Mouse (Mus musculus) thymus, adult 2 months (tissue): ENCODE data around the gene D130052B06Rik. TPM values are rescaled to one million over a fixed set of nuclear protein-coding genes. Genes with fewer than 3 reads are reported as not detected.

Source experiments
- DNase-seq: peaks from one replicate; pipeline ENCODE4 v3.0.0; 2021
- H3K27ac ChIP-seq: fragments of 200-500 bp; 2 replicates; pipeline ENCODE4 v1.5.1; 2012; ENCODE audit warnings: low read length, control low read depth; ENCODE audit not compliant: control insufficient read depth, insufficient read depth
- H3K27me3 ChIP-seq: fragments of 200-500 bp; 2 replicates; pipeline ENCODE4 v1.6.1; 2012; ENCODE audit warnings: mild to moderate bottlenecking, low read length, moderate library complexity, mixed read lengths; ENCODE audit not compliant: control insufficient read depth, insufficient read depth
- H3K36me3 ChIP-seq: fragments of 200-500 bp; 2 replicates; pipeline ENCODE4 v1.6.1; 2012; ENCODE audit warnings: mild to moderate bottlenecking, low read length, moderate library complexity; ENCODE audit not compliant: control insufficient read depth, insufficient read depth
- H3K4me1 ChIP-seq: fragments of 200-500 bp; replicated peaks from 2 replicates; pipeline ENCODE4 v1.6.1; 2012; ENCODE audit warnings: low read length; ENCODE audit not compliant: control insufficient read depth, insufficient read depth
- H3K4me3 ChIP-seq: fragments of 200-500 bp; 2 replicates; pipeline ENCODE4 v1.5.1; 2012; ENCODE audit warnings: mild to moderate bottlenecking, low read length, control low read depth, moderate library complexity; ENCODE audit not compliant: control insufficient read depth, insufficient read depth
- CTCF ChIP-seq: fragments of 200-500 bp; IDR thresholded peaks from 2 replicates; pipeline ENCODE4 v1.5.1; 2012; ENCODE audit warnings: mild to moderate bottlenecking, control low read depth, low read length, moderate library complexity, borderline replicate concordance; ENCODE audit not compliant: control insufficient read depth, poor library complexity, insufficient read depth; ENCODE audit errors: extremely low read depth
- POLR2A ChIP-seq: fragments of 200-500 bp; IDR thresholded peaks from 2 replicates; pipeline ENCODE4 v1.6.1; 2012; ENCODE audit warnings: mild to moderate bottlenecking, low read length, control low read depth, moderate library complexity; ENCODE audit not compliant: control insufficient read depth, poor library complexity, insufficient read depth; ENCODE audit errors: extremely low read depth
- WGBS: fragments of 180-500 bp; shearing (Covaris S2); methylation state at CpG from one replicate; pipeline ENCODE4 v1.1.7; 2018; 5-methylcytosine and 5-hydroxymethylcytosine counted together
- polyA plus RNA-seq: library from polyadenylated mRNA; depleted of rRNA; stranded (reverse); fragments of >200 nt; gene quantifications from 2 replicates; pipeline ENCODE4 v1.2.3, GENCODE M21; 2012

The D130052B06Rik gene
- polyA plus RNA-seq, 1 experiment, result 0.09 TPM

GRCm38 (mm10) chr11:33579621-33580020 lies 19.5 kb upstream of the D130052B06Rik start:
- H3K27ac ChIP-seq, result no peak overlapping the region
- no peak for DNase-seq
- H3K4me1 ChIP-seq, result no peaks in the 10 kb centered on the region
- no peaks in the 10 kb centered on the region for H3K27me3 ChIP-seq
- no peaks in the 10 kb centered on the region for H3K36me3 ChIP-seq
- H3K4me3 ChIP-seq, result no peak overlapping the region
- WGBS, result 19% methylated on average over 3 of the region's 3 CpGs
- TF ChIP-seq CTCF (no peak), POLR2A (no peak)

- Histone ChIP-seq H3K4me1 (no peaks in the 10 kb centered on the region), H3K4me3 (no peak overlapping the region), H3K27me3 (no peaks in the 10 kb centered on the region), H3K36me3 (no peaks in the 10 kb centered on the region), H3K27ac (no peak overlapping the region)
- TF ChIP-seq POLR2A, result no peak
- TF ChIP-seq CTCF, result no peak
- DNase-seq, result no peak
- WGBS, result 84% methylated on average over 6 of the region's 6 CpGs
Measured at GRCm38 (mm10) chr11:33586614-33587013, 12.5 kb upstream of the D130052B06Rik start.

GRCm38 (mm10) chr11:33590771-33591170 lies 8.3 kb upstream of the D130052B06Rik start:
- no peak for TF ChIP-seq POLR2A
- no peak for TF ChIP-seq CTCF
- Histone ChIP-seq H3K36me3 (no peaks in the 10 kb centered on the region), H3K4me3 (no peak overlapping the region), H3K27ac (no peak overlapping the region), H3K27me3 (no peaks in the 10 kb centered on the region), H3K4me1 (no peaks in the 10 kb centered on the region)
- whole genome bisulfite sequencing, result 89% methylated on average over 3 of the region's 3 CpGs
- DNase-seq, result no peak

DNA sequence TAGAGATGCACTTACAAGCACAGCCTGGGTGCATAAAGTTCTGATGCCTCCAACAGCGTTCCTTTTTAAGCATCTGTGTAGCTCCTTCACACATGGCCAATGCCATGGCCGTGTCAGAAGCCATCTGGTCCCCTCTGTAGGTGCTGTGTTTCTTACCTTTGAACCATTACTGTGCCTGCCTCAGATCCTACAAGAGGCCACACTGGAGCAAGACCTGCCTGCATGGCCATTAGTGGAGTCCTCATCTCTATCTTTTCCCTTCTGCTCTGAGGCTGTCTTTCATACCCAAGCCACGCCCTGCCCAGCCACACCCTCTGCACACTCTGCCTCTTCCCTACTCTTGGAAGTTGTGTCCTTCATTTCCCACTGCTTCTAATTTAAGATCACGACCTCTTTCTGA lies 6.3 kb upstream of the D130052B06Rik start:
- WGBS, result 81% methylated on average over 4 of the region's 4 CpGs
- no peak for TF ChIP-seq POLR2A
- TF ChIP-seq CTCF, result no peak
- H3K4me3 ChIP-seq, result no peak overlapping the region
- no peak overlapping the region for H3K27ac ChIP-seq
- no peaks in the 10 kb centered on the region for H3K36me3 ChIP-seq
- no peak for DNase-seq
- no peaks in the 10 kb centered on the region for H3K27me3 ChIP-seq
- no peaks in the 10 kb centered on the region for H3K4me1 ChIP-seq

DNA sequence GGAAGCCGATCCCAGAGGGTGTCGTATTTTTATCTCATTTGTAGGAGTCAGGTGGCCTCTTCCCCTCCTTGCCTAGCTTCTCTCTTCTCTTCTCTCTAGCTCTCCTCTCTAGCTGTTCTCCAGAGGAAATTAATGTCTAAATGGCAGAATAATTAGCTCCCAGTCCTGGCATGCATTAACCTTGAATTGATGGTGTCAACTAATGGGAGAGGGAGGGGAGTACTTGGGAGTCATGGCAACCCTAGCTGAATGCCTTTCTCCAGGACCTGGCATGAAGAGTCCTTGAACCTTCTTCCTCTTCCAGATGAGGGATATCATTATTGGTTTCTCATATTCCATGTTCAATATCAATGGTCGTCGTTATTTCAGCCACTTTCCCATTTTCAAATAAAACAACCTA lies 2.4 kb upstream of the D130052B06Rik start:
- H3K36me3 ChIP-seq, result no peaks in the 10 kb centered on the region
- H3K27me3 ChIP-seq, result no peaks in the 10 kb centered on the region
- H3K27ac ChIP-seq, result no peak overlapping the region
- no peak for DNase-seq
- H3K4me1 ChIP-seq, result no peaks in the 10 kb centered on the region
- no peak for TF ChIP-seq CTCF
- no peak for TF ChIP-seq POLR2A
- no peak overlapping the region for H3K4me3 ChIP-seq
- WGBS, result 94% methylated on average over 4 of the region's 4 CpGs

DNA sequence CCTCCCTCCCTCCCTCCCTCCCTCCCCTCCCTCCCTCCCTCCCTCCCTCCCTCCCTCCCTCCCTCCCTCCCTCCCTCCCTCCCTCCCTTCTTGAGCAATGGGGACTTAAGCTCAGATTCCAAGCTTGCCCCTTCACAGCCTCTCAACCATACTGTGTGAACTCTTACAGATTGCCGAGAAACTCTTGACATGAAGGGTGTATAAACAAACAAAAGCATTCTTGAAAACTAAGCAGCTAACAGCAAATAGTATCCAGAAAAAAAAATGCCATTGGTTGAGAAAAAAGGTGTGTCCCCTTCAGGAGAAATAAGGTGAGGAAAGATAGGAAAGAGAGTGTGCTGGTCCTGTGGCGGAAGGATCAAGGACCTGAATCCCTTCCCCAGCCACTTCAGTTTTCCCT lies 4.1 kb downstream of the D130052B06Rik start:
- no peak for DNase-seq
- no peaks in the 10 kb centered on the region for H3K36me3 ChIP-seq
- no peaks in the 10 kb centered on the region for H3K4me1 ChIP-seq
- WGBS, result 66% methylated on average over 2 of the region's 2 CpGs
- H3K4me3 ChIP-seq, result no peak overlapping the region
- H3K27me3 ChIP-seq, result no peaks in the 10 kb centered on the region
- H3K27ac ChIP-seq, result no peak overlapping the region
- TF ChIP-seq POLR2A, result no peak
- TF ChIP-seq CTCF, result no peak

GRCm38 (mm10) chr11:33607784-33608183 lies 8.7 kb downstream of the D130052B06Rik start:
- Histone ChIP-seq H3K27ac (no peak overlapping the region), H3K4me1 (no peaks in the 10 kb centered on the region), H3K4me3 (no peak overlapping the region), H3K27me3 (no peaks in the 10 kb centered on the region), H3K36me3 (no peaks in the 10 kb centered on the region)
- TF ChIP-seq POLR2A (no peak), CTCF (no peak)
- DNase-seq, result no peak
- WGBS, result 62% methylated on average over 3 of the region's 3 CpGs
